Mouse (Mus musculus) gastrocnemius, adult 8-10 months (tissue): ENCODE measurements around the gene Spef1. TPM values are rescaled to one million over a fixed set of nuclear protein-coding genes. Genes with fewer than 3 reads are reported as not detected.
"Not testable (repeated sequence)": the region's sequence is repeated elsewhere in the genome, so short reads cannot be mapped to it uniquely, and the experiment has no call there.

Source experiments
- DNase-seq, 2 experiments: peaks; one replicate each; pipeline ENCODE4 v3.0.0; 2022; ENCODE audit warnings: low spot score in 2 of 2
- total RNA-seq, 4 experiments: library from RNA; stranded (reverse); gene quantifications; 2 replicates each; pipeline ENCODE4 v1.2.4; 2022

Gene Spef1
- 1 to 10 TPM in 3 of 4 experiments, under 1 TPM in 1; 0.94 to 1.7 (median 1.5) TPM for total RNA-seq

GRCm38 (mm10) chr2:131186771-131187601 is at the start of gene Spef1, which contains the start of gene Cdc25b:
Gene Spef1, minus strand, starts transcription at chr2:131187282.
Gene Cdc25b, plus strand, starts transcription at chr2:131186949.
- peak; percentile 61 to 76 for DNase-seq

DNA sequence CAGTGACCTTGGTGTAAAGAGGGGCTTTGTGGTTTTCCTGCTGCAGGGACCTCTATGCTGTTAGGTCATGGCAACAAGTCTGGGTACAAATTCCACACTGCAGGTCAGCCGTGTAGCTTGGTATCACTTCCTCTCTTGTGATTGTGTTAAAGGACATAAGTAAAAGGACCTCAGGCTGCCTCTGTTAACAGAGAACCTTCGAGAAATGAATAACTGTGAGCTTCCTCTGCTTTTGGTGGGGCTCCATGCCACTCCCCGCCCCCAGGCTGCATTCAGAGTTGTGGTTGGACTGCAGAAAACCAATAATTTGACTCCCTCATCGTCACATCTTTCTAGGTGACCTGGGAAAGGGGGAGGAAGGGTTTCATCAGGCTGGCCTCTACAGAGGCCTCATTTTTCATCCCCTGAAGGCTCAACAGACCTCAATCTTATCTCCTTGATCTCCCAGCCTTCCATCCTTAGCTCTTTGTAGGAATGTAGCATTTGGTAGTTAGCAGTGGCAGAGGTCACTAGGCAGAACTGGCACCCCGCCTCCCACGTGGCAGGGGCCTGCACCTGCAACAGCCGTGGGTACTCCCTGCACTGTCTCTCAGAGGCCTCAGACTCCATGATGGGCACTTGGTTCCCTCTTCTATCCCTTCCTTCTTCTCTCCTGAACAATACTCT is 48.0 kb upstream of the Spef1 start:
- DNase-seq, result no peak

GRCm38 (mm10) chr2:131234127-131234650 is 47.1 kb upstream of the Spef1 start:
- no peak for DNase-seq

DNA sequence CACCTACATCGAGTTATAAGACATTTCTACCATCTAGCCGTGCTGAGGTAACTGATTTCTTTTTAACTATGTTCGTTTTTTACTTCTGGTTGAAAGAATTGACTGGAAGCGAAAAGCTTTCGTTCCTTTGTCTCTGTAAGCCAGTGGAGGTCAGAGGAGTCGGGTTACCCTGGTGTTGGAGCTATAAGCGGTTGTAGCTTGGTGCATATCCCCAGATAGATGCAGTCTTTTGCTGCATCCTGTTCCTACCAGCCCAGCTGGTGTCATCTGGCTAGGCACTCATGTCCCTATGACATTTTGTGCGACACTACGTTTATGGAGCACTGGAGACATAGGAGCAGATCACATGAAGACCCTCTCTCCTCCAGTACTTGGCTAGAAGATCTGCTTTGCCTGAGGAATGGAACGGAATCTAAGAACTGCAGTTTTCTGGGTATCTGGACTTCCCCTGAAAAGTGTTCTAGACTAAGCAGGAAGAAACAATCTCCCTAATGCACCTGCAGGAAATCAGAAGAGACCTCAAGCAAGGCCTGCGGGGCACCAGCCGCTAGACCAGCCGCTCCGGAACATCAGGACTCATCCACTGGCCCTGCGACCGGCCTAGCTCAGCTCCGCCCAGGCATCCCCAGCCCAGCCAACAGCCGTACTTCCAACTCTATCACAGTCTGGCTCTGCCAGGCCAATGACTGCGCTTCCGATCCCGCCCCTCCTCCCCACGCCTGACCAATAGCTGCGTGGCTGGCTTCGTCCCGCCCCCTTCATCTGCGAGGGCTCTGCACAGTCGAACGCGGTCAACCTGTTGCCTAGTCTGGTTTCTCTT is 46.4 kb upstream of the Spef1 start, which contains the start of gene Mavs:
Gene Mavs, plus strand, starts transcription at position 757 of the 820 bp plus-strand sequence.
- peak; percentile 93 to 96 for DNase-seq

- no peak for DNase-seq
Measured at GRCm38 (mm10) chr2:131232558-131232957, 45.5 kb upstream of the Spef1 start.

DNA sequence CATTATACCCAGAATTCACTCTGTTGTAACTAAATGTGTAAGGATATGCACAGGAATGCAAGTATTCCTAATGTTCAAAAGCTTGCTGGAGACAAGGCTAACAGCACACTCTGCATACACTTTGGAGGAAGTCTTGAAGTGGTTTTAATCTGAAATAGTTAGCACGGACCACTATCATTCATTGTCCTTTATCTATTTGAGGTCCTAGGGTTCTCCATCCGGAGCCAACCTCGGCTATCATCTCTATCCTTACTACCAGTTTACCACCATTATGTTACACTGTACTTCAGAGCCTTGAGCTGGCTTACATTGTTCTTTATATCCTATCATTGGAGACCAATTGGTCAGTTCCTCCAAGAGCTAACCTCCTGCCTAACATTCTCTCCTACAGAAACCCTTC is 40.2 kb upstream of the Spef1 start:
- no peak for DNase-seq

GRCm38 (mm10) chr2:131226669-131227068 is 39.6 kb upstream of the Spef1 start:
- DNase-seq, result not testable (repeated sequence)

DNA sequence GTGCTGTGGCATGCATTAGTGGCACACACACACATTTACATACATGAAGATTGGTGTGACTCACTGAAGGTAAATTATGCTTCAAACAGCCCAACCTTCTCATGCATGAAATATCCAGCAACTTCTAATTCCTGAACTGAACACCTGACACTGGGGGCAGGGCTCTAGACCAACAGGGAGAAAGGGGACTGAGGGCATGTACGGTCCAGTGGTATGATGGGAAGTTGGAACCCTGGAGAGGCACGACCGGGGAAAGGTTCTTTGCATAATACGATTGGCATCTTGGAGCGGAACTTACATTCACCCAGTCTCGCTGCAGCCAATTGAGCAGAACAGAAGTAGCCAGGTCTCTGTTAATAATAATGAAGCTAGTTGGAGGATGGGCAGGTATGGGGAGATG is 38.1 kb upstream of the Spef1 start:
- no peak for DNase-seq

DNA sequence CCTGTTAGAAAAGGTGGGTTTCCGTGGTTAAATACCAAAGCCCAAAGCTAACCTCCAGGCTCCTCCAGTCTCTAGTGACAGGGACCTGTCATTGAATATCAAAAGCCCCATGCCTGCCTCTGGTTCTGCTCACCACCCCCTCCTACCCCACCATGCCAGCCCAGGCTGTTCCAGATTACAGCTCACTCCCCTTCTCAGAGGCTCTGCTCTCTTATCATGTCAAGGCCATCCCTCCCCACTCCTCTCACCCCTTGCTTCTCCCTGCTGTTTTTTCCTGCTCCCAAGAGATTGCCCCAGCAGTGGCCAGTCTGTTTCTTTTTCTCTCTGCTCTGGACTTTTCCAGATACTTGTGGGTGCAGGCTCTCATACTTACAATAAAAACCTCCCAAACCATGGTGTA is 36.5 kb upstream of the Spef1 start:
- DNase-seq, result no peak

- DNase-seq, result no peak
Measured at GRCm38 (mm10) chr2:131222562-131222961, 35.5 kb upstream of the Spef1 start.

DNA sequence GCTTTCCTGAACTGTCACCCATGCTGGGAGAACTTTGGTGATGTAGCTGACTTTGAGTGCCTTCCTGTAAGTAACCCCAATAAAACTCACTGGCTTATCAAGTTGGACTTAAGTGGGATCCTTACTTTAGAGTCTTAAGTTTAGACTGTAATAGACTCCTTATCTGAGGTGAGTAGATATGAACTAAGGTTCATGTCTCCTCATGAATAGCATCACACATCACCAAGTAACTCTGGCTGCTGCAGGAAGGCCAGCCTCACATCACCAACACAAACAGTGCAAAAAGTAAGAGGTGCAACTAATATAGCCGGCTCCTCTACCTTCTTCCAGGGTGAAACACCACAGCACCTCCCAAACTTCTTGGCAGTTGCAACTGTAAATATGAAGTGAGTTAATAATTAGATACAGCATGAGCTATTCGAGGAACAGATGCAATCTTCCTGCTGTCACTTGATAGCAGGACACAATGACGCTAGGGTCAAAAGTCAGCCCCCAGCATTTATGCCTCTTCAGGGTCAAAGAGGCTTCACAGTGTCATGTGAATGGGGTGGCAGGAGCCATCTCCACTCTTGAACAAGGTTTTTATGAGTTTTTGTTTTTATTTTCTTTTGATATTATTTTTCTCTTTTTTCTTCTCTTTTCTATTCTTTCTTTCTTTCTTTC is 34.9 kb upstream of the Spef1 start:
- DNase-seq, result no peak

DNA sequence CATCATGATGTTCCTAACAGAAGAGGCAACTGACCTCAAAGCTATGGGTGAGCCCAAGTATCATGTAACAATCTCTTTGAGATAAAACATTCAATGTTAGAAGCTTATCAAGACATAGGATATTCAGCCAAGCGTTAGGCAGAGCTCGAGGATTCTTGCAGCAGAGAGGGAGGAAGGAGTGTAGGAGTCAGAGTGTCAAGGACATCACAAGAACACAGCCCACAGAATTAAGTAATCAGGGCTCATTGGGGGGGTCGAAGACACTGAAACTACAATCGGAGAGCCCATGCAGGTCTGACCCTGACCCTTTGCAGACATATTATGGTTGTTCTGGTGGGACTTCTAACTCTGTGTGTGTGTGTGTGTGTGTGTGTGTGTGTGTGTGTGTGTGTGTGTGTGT is 32.9 kb upstream of the Spef1 start:
- no peak for DNase-seq

- peak in 1 of 2 experiments; percentile 25 for DNase-seq
Measured at GRCm38 (mm10) chr2:131215941-131216858, 29.1 kb upstream of the Spef1 start.

GRCm38 (mm10) chr2:131213773-131214172 is 26.7 kb upstream of the Spef1 start:
- no peak for DNase-seq

GRCm38 (mm10) chr2:131211026-131211615 is 24.0 kb upstream of the Spef1 start:
- DNase-seq, result no peak

- DNase-seq, result peak; percentile 90 to 93
Measured at GRCm38 (mm10) chr2:131209969-131210792, 23.1 kb upstream of the Spef1 start.

DNA sequence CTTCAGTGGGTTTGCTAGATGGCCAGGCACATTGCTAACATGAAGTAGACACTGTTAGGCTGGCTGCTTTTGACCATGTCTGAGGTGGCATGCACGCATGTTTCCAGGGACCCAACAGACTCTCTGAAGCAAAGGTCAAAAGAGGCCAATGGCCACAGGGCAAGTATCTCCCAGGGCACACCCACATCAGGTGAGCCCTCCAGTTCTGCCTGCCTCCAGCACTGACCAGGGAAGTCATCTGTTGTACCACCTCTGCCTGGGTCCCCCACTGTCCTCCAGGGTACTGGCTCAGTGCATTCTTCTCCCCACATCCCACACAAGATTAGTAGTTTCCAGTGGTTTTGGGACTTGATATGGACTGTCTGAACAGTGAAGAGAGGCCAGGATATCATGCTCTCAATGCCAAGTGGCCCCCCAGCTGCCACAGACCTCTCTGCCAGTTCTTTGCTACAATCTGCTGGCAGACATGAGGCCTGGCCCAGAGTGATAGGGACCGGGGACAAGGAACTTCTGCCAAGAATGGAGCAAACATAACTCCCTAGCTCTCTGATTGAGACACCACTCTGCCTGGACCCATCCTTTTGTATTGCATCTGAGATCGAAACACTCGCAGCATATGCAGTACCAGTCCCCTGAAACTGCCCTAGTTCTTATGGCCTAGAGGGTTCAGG is 22.2 kb upstream of the Spef1 start:
- peak in 1 of 2 experiments; percentile 17 for DNase-seq

DNA sequence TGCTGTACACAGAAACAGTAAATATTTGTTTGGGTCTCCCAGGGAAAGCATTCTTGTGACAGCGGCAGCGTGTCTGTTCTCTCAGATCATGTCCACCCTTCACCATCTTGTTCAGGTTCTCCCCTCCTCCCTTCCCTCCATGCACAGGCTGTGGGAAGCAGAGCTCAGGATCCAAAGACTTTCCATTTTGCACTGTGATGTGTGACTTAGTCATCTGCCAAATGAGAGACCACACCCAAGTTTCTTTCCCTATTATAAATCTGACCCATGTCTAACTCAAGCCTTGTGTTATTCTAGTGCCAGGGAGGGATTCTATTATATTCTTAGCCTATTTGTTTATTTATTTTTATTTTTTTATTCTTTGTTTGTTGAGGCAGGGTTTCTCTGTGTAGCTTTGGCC is 21.3 kb upstream of the Spef1 start:
- no peak for DNase-seq
